Mouse (Mus musculus) heart, postnatal 36 days (tissue): ENCODE measurements around the gene Armc5. TPM values are rescaled to one million over a fixed set of nuclear protein-coding genes. Genes with fewer than 3 reads are reported as not detected.

Source experiments
- DNase-seq, 2 experiments: peaks; one replicate each; pipeline ENCODE4 v3.0.0; 2021 to 2022
- intact Hi-C: fragments of 180-260 bp; cut with DNase I; formaldehyde crosslinking; loops from one replicate; pipeline ENCODE4 v1.15.1; 2025
- total RNA-seq, 2 experiments: library from RNA; stranded (reverse); gene quantifications; 2 replicates each; pipeline ENCODE4 v1.2.3; 2021

Gene Armc5
- total RNA-seq, result 1 to 10 TPM; 7.4 to 8.4 TPM

DNA sequence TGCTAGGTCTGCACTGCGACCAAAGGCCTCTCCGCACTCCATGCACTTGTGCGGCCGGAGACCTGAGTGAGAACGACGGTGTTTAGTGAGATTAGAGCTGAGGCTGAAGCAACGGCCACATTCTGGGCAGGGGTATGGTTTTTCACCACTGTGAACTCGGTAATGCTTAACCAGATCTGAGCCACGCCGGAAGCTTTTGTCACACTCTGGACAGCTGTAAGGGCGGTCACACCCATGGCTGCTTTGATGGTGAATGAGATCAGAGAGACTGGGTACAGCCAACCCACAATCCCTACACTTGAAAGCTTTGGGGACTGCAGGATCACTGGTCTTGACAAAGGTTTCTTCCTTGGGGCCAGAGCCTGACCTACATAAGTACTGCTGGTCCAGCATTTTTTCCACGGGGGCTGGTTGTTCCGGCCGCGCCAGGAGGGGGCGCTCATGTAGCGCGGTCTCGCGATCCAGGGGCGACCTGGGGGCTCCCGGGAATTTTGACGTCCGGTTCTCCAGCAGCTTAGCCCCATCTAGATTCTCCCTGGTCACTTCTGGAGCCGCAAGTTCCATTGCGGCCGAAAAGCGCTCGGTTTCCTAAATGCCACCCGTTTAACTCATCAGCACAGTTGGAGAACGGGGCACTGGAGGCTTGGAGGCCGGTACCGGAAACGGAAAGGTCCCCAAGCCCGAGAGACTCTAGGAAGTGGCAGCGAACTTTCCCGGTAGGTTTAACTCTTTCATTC lies at the start of gene Armc5:
Armc5 (plus strand) TSS at position 487 of the 737 bp plus-strand sequence.
- intact Hi-C loops, result loop anchor here (1.0 kb wide), 1 partner anchor 108 kb away; no protein-coding TSS in a partner anchor
- peak; percentile 89 to 93 for DNase-seq

DNA sequence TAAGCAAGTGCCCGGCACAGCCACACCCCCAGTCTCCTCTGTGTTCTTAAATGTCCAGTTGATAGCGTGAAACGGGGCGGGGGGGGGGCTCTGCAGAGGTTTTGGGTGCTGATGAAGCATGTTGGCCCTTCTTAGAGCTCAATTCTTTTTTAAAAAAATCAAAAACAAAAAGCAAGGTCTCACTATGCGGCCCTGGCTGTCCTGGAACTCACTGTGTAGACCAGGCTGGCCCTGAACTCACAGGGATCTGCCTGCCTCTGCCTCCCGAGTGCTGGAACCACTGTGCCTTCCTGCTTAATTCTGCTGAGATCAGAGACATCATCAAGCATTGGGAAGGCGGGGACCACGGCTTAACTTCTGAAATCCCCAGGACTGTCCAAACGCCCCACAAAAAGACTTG lies 35.5 kb upstream of the Armc5 start:
- no peak for DNase-seq
- intact Hi-C loops, result loop anchor here (10.0 kb wide), 1 partner anchor 407 kb away; no protein-coding TSS in a partner anchor

DNA sequence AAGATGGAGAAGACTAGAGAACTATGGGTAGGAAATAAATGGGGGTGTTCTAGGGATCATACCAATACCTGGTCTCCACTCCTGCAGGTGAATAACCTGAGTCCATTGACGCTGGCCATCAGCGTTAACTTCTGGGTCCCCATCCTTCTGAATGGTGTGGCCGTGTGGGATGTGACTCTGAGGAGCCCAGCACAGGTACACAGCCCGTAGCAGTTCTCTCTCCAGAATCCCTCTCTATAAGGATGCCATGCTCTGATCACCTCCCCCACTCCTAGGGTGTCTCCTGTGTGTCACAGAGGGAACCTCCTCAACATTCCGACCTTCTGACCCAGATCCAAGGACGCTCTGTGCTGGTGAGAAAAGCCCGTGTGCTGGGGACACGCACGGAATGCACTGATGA lies 34.1 kb upstream of the Armc5 start:
- no peak for DNase-seq
- intact Hi-C loops, result loop anchor here (10.0 kb wide), 1 partner anchor 408 kb away; no protein-coding TSS in a partner anchor

DNA sequence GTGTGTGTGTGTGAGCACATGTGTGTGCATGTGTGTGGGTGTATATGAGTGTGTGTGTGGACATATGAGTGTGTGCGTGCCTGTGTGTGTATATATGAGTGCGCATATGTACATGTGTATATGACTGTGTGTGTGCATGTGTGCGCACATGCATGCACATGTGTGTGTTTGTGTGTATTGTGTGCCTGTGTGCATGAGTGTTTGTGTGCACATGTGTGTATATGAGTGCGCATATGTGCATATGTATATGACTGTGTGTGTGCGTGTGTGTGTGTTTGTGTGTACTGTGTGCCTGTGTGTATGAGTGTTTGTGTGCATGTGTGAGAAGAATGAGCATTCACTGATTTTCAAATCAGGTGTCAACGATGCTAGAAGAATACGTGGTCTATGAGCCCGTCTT lies 33.0 kb upstream of the Armc5 start:
- no peak for DNase-seq
- intact Hi-C loops, result loop anchor here (10.0 kb wide), 1 partner anchor 409 kb away; no protein-coding TSS in a partner anchor

DNA sequence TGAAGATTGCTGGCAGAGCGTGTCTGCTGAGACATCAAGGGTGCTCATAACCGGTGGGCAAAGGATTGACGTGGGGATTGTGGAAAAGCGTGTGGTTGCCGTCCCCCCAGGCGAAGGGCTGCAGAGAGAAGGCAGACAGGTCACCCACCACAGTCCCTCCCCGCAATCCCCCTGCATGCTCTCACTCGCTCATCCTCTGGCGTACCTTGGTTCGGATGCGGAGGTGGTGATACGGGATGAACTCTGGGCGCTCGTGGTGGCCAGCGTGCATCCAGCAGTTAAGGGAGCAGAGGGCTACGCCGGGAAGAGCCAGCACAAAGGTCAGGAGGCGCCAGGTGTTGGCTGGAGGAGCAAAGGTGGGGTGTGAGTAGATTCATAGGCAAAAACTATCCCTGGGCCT lies 31.4 kb upstream of the Armc5 start:
- intact Hi-C loops, result loop anchor here (5.0 to 10.0 kb wide), 2 partner anchors 213 to 411 kb away; partner anchors contain the start of gene Pycard
- peak; percentile 10 to 29 for DNase-seq

DNA sequence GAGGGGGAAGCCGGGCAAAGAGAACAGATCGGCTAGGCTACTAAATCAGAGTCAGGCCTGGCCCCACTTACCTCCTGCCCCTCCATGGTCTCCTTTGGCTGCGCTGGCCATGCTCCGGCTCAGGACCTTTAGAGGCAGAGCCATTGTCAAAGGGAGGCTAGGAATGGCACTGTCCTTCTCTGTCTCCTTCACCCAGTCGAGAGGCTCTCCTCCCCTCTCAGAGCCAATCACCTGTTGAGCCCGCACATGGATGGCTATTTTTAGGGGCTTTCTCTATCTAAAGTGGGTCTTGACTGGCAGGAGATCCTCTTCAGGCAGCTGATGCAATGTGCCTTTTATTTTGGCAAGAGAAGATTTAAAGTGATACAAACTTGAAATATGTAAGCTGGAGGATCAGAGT lies 31.0 kb upstream of the Armc5 start, which contains the start of gene Cox6a2:
Cox6a2 (minus strand) TSS at position 236 of the 400 bp plus-strand sequence.
- peak; percentile 45 to 50 for DNase-seq

DNA sequence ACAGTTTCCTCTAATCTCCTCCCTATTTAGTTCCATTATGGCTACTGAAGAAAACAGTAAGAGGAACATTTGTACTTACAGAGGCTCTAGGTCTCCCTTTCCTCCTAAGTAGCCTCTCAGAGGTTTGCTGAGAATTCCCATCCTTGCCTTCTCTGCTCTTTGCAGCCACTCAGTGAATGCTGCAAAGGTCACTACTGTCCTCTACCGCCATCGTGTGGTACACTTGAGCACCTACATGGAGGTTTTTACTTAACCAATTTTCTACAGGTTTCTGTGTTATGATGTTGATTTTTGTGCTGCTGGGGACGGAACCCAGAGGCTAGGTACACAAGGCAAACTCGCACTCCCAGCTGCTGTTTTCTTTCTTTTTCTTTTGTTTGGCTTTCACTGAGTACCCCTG lies 29.0 kb upstream of the Armc5 start:
- peak; percentile 47 to 52 for DNase-seq
- intact Hi-C loops, result loop anchor here (2.0 to 10.0 kb wide), 3 partner anchors 109 to 413 kb away; partner anchors contain the start of gene Pycard

More for the DNA sequence above, 31.0 kb upstream of the Armc5 start, which contains the start of gene Cox6a2:
- intact Hi-C loops, result loop anchor here (5.0 to 10.0 kb wide), 2 partner anchors 214 to 411 kb away; partner anchors contain the start of gene Pycard

DNA sequence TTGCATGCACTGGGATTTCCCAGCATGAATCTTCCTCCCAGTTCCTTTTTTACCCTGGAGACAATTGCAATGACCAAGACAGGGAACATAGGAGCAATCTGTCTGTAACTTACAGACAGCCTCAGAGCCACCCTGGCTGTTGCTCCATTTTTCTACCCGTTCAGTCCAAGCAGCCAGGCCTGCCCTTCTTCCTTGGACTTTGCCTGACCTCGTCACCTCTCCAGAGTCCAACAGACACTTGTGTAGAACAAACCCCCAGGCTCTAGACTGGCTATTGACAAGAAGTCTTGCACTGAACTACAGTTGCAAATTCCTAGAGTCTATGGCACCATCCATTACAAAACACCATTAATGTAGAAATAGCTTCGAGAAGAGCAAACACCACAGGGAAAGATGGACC lies 27.3 kb upstream of the Armc5 start:
- intact Hi-C loops, result loop anchor here (2.0 to 10.0 kb wide), 3 partner anchors 111 to 415 kb away; partner anchors contain the start of gene Pycard
- DNase-seq, result no peak

DNA sequence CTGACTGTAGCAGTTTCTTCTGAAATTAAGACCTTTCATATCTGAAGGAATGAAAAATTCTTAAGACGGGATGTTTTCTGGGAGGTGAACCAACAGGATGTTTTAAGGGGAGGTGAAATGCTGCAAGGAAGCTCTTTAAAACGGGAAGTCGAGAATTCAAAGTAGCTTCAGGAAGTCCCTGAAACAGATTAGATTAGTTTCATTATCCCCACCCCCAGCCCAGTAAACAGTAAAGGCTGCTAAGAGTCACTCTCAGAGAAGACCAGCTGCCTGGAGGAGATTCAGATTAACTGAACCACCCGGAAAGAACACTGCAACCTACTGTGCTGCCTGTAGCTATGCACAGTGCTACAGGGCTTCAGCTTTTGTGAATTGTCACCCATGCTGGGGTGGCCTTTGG lies 17.2 kb upstream of the Armc5 start:
- intact Hi-C loops, result no loop called here

DNA sequence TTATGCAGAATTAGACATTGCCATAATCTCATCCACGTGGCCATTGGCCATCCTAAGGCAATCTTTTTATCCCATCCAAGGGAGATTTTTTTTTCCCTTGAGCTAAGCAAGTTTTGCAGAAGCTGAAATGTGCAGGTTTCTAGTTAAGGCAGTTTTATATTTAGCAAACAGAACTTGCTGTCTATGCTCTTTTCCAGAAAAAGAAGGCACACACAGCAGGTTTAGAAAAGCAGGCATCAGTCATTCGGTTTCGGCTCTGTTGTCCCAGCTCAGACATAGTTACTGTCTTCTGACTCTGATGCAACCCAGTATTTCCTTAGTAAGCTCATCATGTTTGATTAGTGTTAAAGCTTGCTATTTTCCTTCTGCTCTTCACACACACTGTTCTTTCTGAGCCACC lies 16.2 kb upstream of the Armc5 start:
- DNase-seq, result no peak
- intact Hi-C loops, result no loop called here

More for the DNA sequence above, 17.2 kb upstream of the Armc5 start:
- no peak for DNase-seq

DNA sequence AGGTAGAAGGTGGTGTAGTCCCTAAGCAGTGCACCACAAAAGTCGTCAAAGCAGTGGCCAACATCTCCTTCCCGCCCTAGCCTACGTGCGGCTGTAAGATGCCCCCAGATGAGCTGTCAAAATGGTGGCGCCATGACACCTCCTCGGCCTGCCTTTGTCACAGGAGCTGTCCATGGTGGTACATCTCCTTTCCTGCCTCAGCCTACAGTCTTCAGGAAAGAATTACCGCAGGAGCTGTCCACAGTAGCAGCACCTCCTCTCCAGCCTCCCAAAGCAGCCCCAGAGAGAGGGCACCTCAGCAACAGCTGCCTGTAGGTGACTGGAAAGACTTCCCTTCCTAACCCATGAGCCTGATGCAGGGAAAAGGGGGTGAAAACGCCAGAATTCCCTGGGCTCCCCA lies 5.4 kb upstream of the Armc5 start:
- intact Hi-C loops, result no loop called here

DNA sequence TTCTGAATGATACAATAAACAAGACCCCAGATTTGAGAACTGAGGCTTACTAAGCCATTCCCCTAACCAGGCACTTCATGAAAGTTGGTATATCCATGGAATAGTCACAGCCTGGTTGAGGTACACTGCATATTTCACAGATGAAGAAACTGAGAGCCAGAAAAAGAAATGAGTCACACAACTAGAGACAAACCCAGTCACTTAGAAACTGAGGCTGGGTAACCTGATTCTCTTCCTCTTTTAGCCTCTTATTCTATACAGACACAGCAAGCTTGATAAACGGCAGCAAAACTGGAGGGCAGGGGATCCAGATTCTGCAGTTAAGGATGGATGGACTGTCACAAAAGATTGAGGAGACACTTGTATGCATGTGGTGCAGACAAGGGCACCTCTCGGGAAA lies 2.3 kb upstream of the Armc5 start:
- no peak for DNase-seq
- intact Hi-C loops, result no loop called here

More for the DNA sequence above, 5.4 kb upstream of the Armc5 start:
- no peak for DNase-seq

DNA sequence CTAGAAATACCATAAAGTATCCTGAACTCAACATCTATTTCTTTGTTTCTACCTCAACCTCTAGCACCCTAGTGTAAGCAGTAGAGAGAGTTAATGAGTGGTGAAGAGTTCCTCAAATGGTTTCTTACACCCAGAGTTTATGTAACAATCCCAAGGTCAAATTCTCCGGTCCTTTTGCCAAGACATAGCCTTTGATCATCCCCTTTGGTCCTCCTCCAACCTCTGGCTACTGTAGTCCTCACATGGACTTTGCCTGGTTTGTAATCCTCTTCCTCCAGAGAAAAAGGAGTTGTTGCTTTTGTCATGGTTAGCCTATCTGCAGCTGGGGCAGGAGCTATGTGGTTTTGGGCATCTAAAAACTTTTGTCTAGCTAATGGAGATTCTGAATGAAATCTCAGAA lies 1.7 kb upstream of the Armc5 start:
- no peak for DNase-seq
- intact Hi-C loops, result no loop called here

DNA sequence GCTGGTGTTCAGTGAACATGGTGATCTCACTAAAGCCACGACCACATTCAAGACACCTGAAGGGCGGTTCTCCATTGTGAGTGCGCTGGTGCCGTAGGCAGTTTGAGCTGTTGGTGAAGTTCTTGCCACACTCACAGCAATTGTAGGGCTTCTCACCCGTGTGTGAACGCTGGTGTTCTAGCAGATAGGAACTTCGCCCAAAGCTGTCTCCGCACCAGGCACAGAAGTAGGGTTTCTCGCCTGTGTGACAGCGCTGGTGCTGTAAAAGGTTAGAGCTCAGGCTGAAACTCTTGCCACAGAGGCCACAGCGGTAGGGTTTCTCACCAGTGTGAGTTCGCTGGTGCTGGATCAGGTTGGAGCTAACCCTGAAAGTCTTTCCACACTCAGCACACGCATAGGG lies 716 bp upstream of the Armc5 start:
- no peak for DNase-seq
- intact Hi-C loops, result no loop called here

DNA sequence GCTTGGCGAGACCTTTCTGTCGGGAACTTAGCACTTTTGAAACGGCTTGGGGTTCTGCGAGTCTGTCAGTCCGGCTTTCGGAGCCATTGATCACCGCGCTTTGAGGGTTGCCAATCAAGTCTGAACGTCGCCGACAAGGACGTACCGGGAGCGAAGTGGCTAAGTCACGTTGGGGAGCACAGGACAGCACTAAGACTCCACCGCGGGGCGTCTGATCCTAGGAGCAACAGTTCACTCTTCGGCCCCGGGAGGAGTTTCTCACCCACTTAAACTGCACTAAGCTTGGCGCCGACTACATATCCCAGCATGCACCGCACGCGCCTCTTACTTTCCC lies 418 bp downstream of the Armc5 start:
- intact Hi-C loops, result loop anchor here (1.0 kb wide), 1 partner anchor 108 kb away; no protein-coding TSS in a partner anchor
- no peak for DNase-seq

DNA sequence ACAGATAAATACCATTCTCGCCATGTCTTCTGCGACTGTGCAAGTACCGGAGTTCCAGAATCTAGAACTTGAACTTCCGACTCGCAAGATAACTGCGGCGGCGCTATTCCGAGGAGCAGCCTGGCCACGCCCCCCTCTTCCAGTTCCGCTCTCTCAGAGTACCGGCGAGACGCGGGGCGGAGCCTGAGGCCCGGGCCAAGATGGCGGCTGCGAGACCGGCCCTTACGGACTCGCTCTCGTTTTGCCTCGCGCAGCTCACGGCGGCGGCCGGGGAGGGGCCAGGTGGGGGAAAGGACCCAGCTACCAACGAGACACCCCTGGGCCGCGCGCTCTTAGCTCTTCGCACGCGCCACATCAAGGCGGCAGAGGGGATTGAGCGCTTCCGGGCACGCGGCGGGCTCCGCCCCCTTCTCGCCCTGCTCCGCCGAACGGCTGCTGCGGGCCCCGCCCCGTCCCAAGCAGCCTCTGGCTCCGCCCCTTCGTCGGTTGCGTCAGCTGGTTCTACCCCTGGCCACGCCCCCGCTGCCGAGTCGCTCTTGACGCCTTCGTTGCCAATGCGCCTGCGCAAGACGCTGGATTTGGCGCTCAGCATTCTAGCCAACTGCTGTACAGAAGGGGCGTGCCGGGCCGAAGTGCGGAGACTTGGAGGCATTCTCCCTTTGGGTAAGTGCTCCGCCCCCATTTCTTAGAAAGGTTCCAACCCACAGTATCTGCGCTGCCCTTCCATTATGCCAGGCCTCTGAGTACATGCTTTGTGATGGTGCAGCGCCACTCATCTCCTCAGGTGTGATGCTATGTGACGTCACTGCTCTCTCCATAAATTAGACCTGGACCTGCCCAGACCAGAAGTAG lies 1.0 kb downstream of the Armc5 start, which contains the start of gene 9130023H24Rik:
9130023H24Rik (minus strand) TSS at position 105 of the 852 bp plus-strand sequence.
- intact Hi-C loops, result loop anchor here (1.0 kb wide), 1 partner anchor 107 kb away; no protein-coding TSS in a partner anchor
- peak; percentile 100 for DNase-seq

DNA sequence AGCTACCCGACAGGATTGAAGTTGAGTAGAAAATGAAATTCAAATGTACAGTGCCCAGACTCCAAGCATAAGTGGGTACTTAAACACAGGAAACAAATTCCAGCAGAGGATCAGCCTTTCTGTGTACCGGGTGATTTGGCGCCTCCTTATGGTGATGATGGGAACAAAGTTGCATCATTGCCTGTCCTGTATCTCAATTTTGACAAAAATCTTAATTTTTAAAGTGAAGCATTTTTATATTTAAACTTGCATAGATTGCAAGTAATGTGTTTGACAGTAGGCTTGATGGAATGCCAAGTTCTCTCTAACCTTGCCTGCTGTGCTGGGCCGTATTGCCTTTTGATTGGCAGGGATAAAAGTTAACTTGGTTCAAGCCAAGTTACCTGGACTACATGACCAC lies 1.8 kb downstream of the Armc5 start:
- DNase-seq, result no peak
- intact Hi-C loops, result no loop called here

DNA sequence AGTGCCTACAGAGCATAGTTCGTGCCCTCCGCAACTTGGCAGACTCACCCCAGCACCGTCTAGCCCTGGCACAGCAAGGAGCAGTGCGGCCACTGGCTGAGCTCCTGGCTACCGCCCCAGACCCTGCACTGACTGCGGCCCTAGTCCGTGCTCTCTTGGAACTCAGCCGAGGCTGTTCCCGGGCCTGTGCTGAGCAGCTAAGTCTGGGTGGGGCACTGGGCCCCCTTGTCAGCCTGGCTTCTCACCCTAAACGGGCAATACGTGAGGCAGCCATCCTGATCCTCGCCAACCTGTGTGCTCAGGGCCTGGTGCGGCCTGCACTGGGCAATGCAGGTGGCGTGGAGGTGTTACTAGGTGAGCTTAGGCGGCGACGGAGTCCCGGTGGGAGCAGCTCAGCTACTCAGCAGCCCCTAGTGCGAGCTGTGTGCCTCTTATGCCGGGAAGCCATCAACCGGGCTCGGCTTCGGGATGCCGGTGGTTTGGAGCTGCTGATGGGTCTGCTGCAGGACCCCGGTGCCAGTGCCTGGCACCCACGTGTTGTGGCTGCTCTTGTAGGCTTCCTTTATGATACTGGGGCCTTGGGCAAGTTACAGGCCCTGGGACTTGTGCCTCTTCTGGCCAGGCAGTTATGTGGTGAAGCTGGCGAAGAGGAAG lies 3.1 kb downstream of the Armc5 start:
- intact Hi-C loops, result loop anchor here (5.0 kb wide), 1 partner anchor 452 kb away; no protein-coding TSS in a partner anchor
- DNase-seq, result no peak

DNA sequence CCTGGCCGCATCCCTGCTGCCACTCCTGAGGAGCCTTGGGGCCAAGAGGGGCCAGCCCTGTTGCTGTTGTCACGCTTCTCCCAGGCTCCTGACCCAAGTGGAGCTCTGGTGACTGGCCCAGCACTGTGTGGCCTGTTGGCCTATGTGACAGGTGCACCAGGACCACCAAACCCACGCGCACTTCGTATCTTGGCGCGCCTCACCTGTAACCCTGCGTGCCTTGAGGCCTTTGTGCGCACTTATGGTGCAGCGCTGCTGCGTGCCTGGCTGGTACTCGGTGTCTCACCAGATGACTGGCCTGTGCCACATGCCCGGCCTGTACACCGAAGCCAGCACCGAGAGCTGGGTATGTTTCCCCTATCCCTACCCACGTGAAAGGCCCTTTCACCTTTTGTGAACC lies 5.2 kb downstream of the Armc5 start:
- intact Hi-C loops, result loop anchor here (5.0 kb wide), 1 partner anchor 450 kb away; no protein-coding TSS in a partner anchor
- DNase-seq, result no peak

DNA sequence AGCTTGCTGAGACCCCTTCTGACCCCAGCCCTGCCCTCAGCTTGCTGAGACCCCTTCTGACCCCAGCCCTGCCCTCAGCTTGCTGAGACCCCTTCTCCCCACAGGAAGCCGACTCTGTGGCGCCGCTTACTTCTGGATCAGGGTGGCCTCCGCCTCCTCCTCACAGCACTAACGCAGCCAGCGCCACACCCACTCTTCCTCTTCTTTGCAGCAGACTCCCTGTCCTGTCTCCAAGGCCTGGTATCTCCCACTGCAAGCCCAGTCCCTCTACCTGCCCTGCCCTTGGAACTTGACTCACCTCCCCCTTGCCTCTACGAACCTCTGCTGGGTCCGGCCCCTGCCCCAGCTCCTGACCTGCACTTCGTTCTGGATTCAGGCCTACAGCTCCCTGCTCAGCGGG lies 6.8 kb downstream of the Armc5 start:
- no peak for DNase-seq
- intact Hi-C loops, result loop anchor here (5.0 kb wide), 1 partner anchor 448 kb away; no protein-coding TSS in a partner anchor
